Mouse (Mus musculus) thymus, postnatal 0 days (tissue): ENCODE measurements around the gene Ucn3. TPM values are rescaled to one million over a fixed set of nuclear protein-coding genes. Genes with fewer than 3 reads are reported as not detected.
A peak's percentile ranks its signal among the peaks of the same experiment; 100 is the strongest.

Source experiments
- DNase-seq: peaks from one replicate; pipeline ENCODE4 v3.0.0-alpha.2; 2015; ENCODE audit warnings: low spot score
- microRNA-seq: library from miRNA; unstranded; fragments of <30 nt; microRNA quantifications from one replicate; pipeline ENCODE4, GENCODE M21; 2016; ENCODE audit warnings: borderline number of aligned reads
- polyA plus RNA-seq: library from polyadenylated mRNA; unstranded; fragments of >200 nt; fragmentation: Nextera tagmentation; extraction: Ambion mirVana; gene quantifications from 2 replicates; pipeline ENCODE4 v1.2.1, GENCODE M21; 2015

Gene Ucn3
- polyA plus RNA-seq, 1 experiment from 2014 or later = 0.09 TPM

GRCm38 (mm10) chr13:3893126-3893734 is 51.9 kb downstream of the Ucn3 start:
- DNase-seq = peak; percentile 92

GRCm38 (mm10) chr13:3892601-3893000 is 52.5 kb downstream of the Ucn3 start:
- no peak for DNase-seq

GRCm38 (mm10) chr13:3891479-3892087 is 53.6 kb downstream of the Ucn3 start:
- DNase-seq = no peak

Small RNAs within 50 kb of the gene (microRNA-seq; reads per million reads assigned to microRNA genes)
- not detected for gene Gm22460

Other genes with a start within 250 kb of the Ucn3 start
- 0.35 and 1.2 TPM in 2 replicates for gene Calml3, start 141.0 kb downstream of the Ucn3 start, polyA plus RNA-seq
- gene Calm4, start 107.6 kb downstream of the Ucn3 start, polyA plus RNA-seq = 1.4 and 1.9 TPM in 2 replicates
- gene Calm5, start 91.2 kb downstream of the Ucn3 start, polyA plus RNA-seq = 0.39 TPM in 1 of 2 replicates, not detected in the other
- gene Net1, start 27.1 kb downstream of the Ucn3 start, polyA plus RNA-seq = 41.6 and 44.1 TPM in 2 replicates
- not detected in 2 replicates for gene Tubal3, start 27.1 kb downstream of the Ucn3 start, polyA plus RNA-seq
- gene Akr1c14, start 103.7 kb upstream of the Ucn3 start, polyA plus RNA-seq = 1.1 and 1.6 TPM in 2 replicates
- 38.3 and 47.4 TPM in 2 replicates for gene Akr1c18, start 205.3 kb upstream of the Ucn3 start, polyA plus RNA-seq
- gene Akr1c13, start 245.8 kb upstream of the Ucn3 start, polyA plus RNA-seq = 125 and 129 TPM in 2 replicates